Mouse (Mus musculus) gastrocnemius, postnatal 25 days (tissue): ENCODE measurements around the gene Btbd9. TPM values are rescaled to one million over a fixed set of nuclear protein-coding genes. Genes with fewer than 3 reads are reported as not detected.

Experiments used
- DNase-seq: peaks from one replicate; pipeline ENCODE4 v3.0.0; 2022
- total RNA-seq, 2 experiments: library from RNA; stranded (reverse); gene quantifications; 1 replicate in 1 of 2; 2 replicates in 1 of 2; pipeline ENCODE4 v1.2.3; 2021

The Btbd9 gene
- total RNA-seq, 2 experiments from 2014 or later = 8.0 to 12.4 TPM

- DNase-seq = peak; percentile 29
Measured at GRCm38 (mm10) chr17:30278596-30279378, 297.5 kb downstream of the Btbd9 start.

GRCm38 (mm10) chr17:30276477-30276876 is 299.8 kb downstream of the Btbd9 start:
- DNase-seq = no peak

GRCm38 (mm10) chr17:30272769-30273168 is 303.5 kb downstream of the Btbd9 start:
- DNase-seq = no peak

GRCm38 (mm10) chr17:30269136-30270063 is 306.9 kb downstream of the Btbd9 start:
- peak; percentile 41 for DNase-seq

GRCm38 (mm10) chr17:30268456-30268855 is 307.8 kb downstream of the Btbd9 start:
- peak; percentile 55 for DNase-seq

- no peak for DNase-seq
Measured at GRCm38 (mm10) chr17:30267432-30267973, 308.8 kb downstream of the Btbd9 start.

- no peak for DNase-seq
Measured at GRCm38 (mm10) chr17:30263535-30263934, 312.8 kb downstream of the Btbd9 start.

- DNase-seq = no peak
Measured at GRCm38 (mm10) chr17:30262943-30263342, 313.3 kb downstream of the Btbd9 start.

- DNase-seq = peak; percentile 61
Measured at GRCm38 (mm10) chr17:30262440-30262839, 313.8 kb downstream of the Btbd9 start.

- no peak for DNase-seq
Measured at GRCm38 (mm10) chr17:30261983-30262340, 314.3 kb downstream of the Btbd9 start.

GRCm38 (mm10) chr17:30261307-30261982 is 314.8 kb downstream of the Btbd9 start:
- no peak for DNase-seq

- DNase-seq = no peak
Measured at GRCm38 (mm10) chr17:30260641-30261306, 315.5 kb downstream of the Btbd9 start.

- DNase-seq = no peak
Measured at GRCm38 (mm10) chr17:30259938-30260337, 316.4 kb downstream of the Btbd9 start.

GRCm38 (mm10) chr17:30258480-30258879 is 317.8 kb downstream of the Btbd9 start:
- DNase-seq = no peak

- DNase-seq = no peak
Measured at GRCm38 (mm10) chr17:30255928-30256560, 320.2 kb downstream of the Btbd9 start.

- DNase-seq = no peak
Measured at GRCm38 (mm10) chr17:30253924-30254323, 322.4 kb downstream of the Btbd9 start.

GRCm38 (mm10) chr17:30253028-30253427 is 323.3 kb downstream of the Btbd9 start:
- no peak for DNase-seq

GRCm38 (mm10) chr17:30245308-30245706 is 331.0 kb downstream of the Btbd9 start:
- DNase-seq = no peak

- no peak for DNase-seq
Measured at GRCm38 (mm10) chr17:30244651-30245307, 331.5 kb downstream of the Btbd9 start.

GRCm38 (mm10) chr17:30243540-30243939 is 332.7 kb downstream of the Btbd9 start:
- DNase-seq = no peak

- DNase-seq = no peak
Measured at GRCm38 (mm10) chr17:30242647-30243046, 333.6 kb downstream of the Btbd9 start.
